Comparison of ENCODE assay signal across 8 mouse cellular contexts in genomic region chr11:101169301-101170107, GRCm38 (mm10). TPM values are rescaled to one million over a fixed set of nuclear protein-coding genes. Genes with fewer than 3 reads are reported as not detected.
DNase-seq lines count a peak whose midpoint lies in the region; ATAC-seq and TF ChIP-seq lines count a peak whose summit lies in the region.

No protein-coding gene starts in this region.

- H3K27me3 ChIP-seq in heart, embryonic 11.5 days (ENCODE audit: control insufficient read depth, insufficient read depth, low read length): peaks cover 56% of the 10 kb centered on the region
- no peaks in the 10 kb centered on the region for H3K27me3 ChIP-seq in cerebellum, adult 2 months (ENCODE audit: control insufficient read depth, insufficient read depth, low read length)
- H3K27me3 ChIP-seq in heart, postnatal 0 days (ENCODE audit: control insufficient read depth, insufficient read depth, low read length): no peaks in the 10 kb centered on the region
- H3K27me3 ChIP-seq in midbrain, embryonic 10.5 days (ENCODE audit: low read depth, poor library complexity, severe bottlenecking): peaks cover 91% of the 10 kb centered on the region
- H3K27me3 ChIP-seq in thymus, adult 2 months (ENCODE audit: control insufficient read depth, insufficient read depth, low read length): peaks cover 27% of the 10 kb centered on the region

- DNase-seq in heart, postnatal 4 days: no peak
- peak; percentile 60 to 72 for DNase-seq in cerebellum, adult 2 months
- DNase-seq in heart, postnatal 0 days (ENCODE audit: low spot score): no peak
- no peak for DNase-seq in midbrain, embryonic 10.5 days (ENCODE audit: low spot score)
- DNase-seq in thymus, adult 2 months: no peak
- no peak for DNase-seq in adrenal gland, postnatal 4 days (ENCODE audit: low spot score in 2 of 2)

- peak overlapping the region; percentile 71 for H3K4me3 ChIP-seq in heart, embryonic 11.5 days (ENCODE audit: low read depth, low read length)
- H3K4me3 ChIP-seq in cerebellum, adult 2 months (replicated peaks; ENCODE audit: insufficient read depth, low read depth, low read length): peak overlapping the region; percentile 91
- peak overlapping the region; percentile 80 for H3K4me3 ChIP-seq in heart, postnatal 0 days (ENCODE audit: low read depth, low read length)
- H3K4me3 ChIP-seq in midbrain, embryonic 10.5 days: peak overlapping the region; percentile 62
- no peak overlapping the region for H3K4me3 ChIP-seq in thymus, adult 2 months (ENCODE audit: control insufficient read depth, insufficient read depth, low read length)

- H3K9me3 ChIP-seq in heart, embryonic 11.5 days (replicated peaks; ENCODE audit: control insufficient read depth, low read length): no peaks in the 10 kb centered on the region
- H3K9me3 ChIP-seq in heart, postnatal 0 days (replicated peaks; ENCODE audit: control insufficient read depth, low read length): no peaks in the 10 kb centered on the region
- H3K9me3 ChIP-seq in midbrain, embryonic 10.5 days (replicated peaks): no peaks in the 10 kb centered on the region

- H3K27ac ChIP-seq in heart, embryonic 11.5 days (ENCODE audit: low read depth, low read length): no peak overlapping the region
- peak overlapping the region; percentile 93 for H3K27ac ChIP-seq in cerebellum, adult 2 months (ENCODE audit: insufficient read depth, low read length)
- peak overlapping the region; percentile 92; the same call in 1 of the 2 replicates for H3K27ac ChIP-seq in heart, postnatal 0 days (ENCODE audit: low read depth)
- no peak overlapping the region; the same call in 1 of the 2 replicates for H3K27ac ChIP-seq in midbrain, embryonic 10.5 days (replicated peaks)
- H3K27ac ChIP-seq in thymus, adult 2 months (ENCODE audit: control insufficient read depth, insufficient read depth, low read length): no peak overlapping the region

- TF ChIP-seq POLR2A in cerebellum, adult 2 months (IDR thresholded peaks at IDR 0.05; ENCODE audit: borderline replicate concordance, insufficient read depth, low read length): no peak
- TF ChIP-seq POLR2A in thymus, adult 2 months (IDR thresholded peaks at IDR 0.05; ENCODE audit: control insufficient read depth, extremely low read depth, insufficient read depth, low read length, poor library complexity): no peak

- peak overlapping the region; percentile 97 for H3K4me2 ChIP-seq in heart, embryonic 11.5 days
- peak overlapping the region; percentile 86 for H3K4me2 ChIP-seq in heart, postnatal 0 days (ENCODE audit: low read depth, low read length)

- 12% methylated on average over 17 of the region's 17 CpGs for WGBS in heart, embryonic 11.5 days (ENCODE audit: insufficient replicate concordance)
- 6% methylated on average over 17 of the region's 17 CpGs for WGBS in cerebellum, adult 2 months
- 17% methylated on average over 17 of the region's 17 CpGs for WGBS in heart, postnatal 0 days
- WGBS in midbrain, embryonic 10.5 days: 13% methylated on average over 17 of the region's 17 CpGs
- WGBS in thymus, adult 2 months: 29% methylated on average over 17 of the region's 17 CpGs

- peaks cover 3% of the 10 kb centered on the region; the same call in 1 of the 2 replicates for H3K36me3 ChIP-seq in heart, embryonic 11.5 days (ENCODE audit: control insufficient read depth, insufficient read depth, low read length)
- peaks cover 36% of the 10 kb centered on the region for H3K36me3 ChIP-seq in heart, postnatal 0 days (replicated peaks; ENCODE audit: control insufficient read depth, insufficient read depth, low read length)
- peaks cover 17% of the 10 kb centered on the region for H3K36me3 ChIP-seq in midbrain, embryonic 10.5 days
- H3K36me3 ChIP-seq in thymus, adult 2 months (ENCODE audit: control insufficient read depth, insufficient read depth, low read length): no peaks in the 10 kb centered on the region

- ATAC-seq in heart, embryonic 11.5 days (replicated peaks; ENCODE audit: insufficient number of reproducible peaks, low FRiP score, low TSS enrichment): no peak
- ATAC-seq in heart, postnatal 0 days (ENCODE audit: insufficient read depth, low read depth): no peak
- ATAC-seq in erythroblast, adult 5-6 weeks (replicated peaks; ENCODE audit: low FRiP score, poor library complexity, severe bottlenecking): no peak

- peak overlapping the region; percentile 73 for H3K9ac ChIP-seq in heart, embryonic 11.5 days (ENCODE audit: low read depth, low read length)
- H3K9ac ChIP-seq in heart, postnatal 0 days (replicated peaks; ENCODE audit: low read depth, low read length): peak overlapping the region; percentile 72

- peaks cover 54% of the 10 kb centered on the region for H3K4me1 ChIP-seq in heart, embryonic 11.5 days (ENCODE audit: control insufficient read depth, insufficient read depth, low read length)
- peaks cover 25% of the 10 kb centered on the region for H3K4me1 ChIP-seq in cerebellum, adult 2 months (ENCODE audit: control insufficient read depth, insufficient read depth, low read length)
- peaks cover 31% of the 10 kb centered on the region for H3K4me1 ChIP-seq in heart, postnatal 0 days (ENCODE audit: control insufficient read depth, insufficient read depth)
- peaks cover 67% of the 10 kb centered on the region for H3K4me1 ChIP-seq in midbrain, embryonic 10.5 days
- peaks cover 20% of the 10 kb centered on the region for H3K4me1 ChIP-seq in thymus, adult 2 months (replicated peaks; ENCODE audit: control insufficient read depth, insufficient read depth, low read length)

- TF ChIP-seq EP300 in heart, postnatal 0 days (IDR thresholded peaks at IDR 0.05; ENCODE audit: low read depth): no peak

- no peak for TF ChIP-seq CTCF in cerebellum, adult 2 months (IDR thresholded peaks at IDR 0.05; ENCODE audit: borderline replicate concordance, insufficient read depth, low read depth, low read length)
- no peak for TF ChIP-seq CTCF in heart, postnatal 0 days (IDR thresholded peaks at IDR 0.05; ENCODE audit: low read depth)
- no peak for TF ChIP-seq CTCF in thymus, adult 2 months (IDR thresholded peaks at IDR 0.05; ENCODE audit: borderline replicate concordance, control insufficient read depth, extremely low read depth, insufficient read depth, low read length, poor library complexity)

RNA-seq across cellular contexts. Expression of gene Cntnap1, which starts 0.8 kb away (rescaled TPM):
- 0.46 and 0.70 TPM in 2 replicates for polyA plus RNA-seq in heart, embryonic 11.5 days (2014; fragmentation: Nextera tagmentation; extraction: Ambion mirVana)
- total RNA-seq in heart, postnatal 4 days (2021): 1 to 10 TPM; 1.5 to 1.6 TPM
- polyA plus RNA-seq in cerebellum, adult 2 months (2012; rRNA removed): 151 and 169 TPM in 2 replicates
- total RNA-seq in heart, postnatal 0 days (2014; rRNA removed; ENCODE audit: low replicate concordance): 0.54 and 1.4 TPM in 2 replicates
- polyA plus RNA-seq in heart, postnatal 0 days (2015; fragmentation: Nextera tagmentation; extraction: Ambion mirVana): 0.20 and 0.21 TPM in 2 replicates
- 0.28 and 0.43 TPM in 2 replicates for polyA plus RNA-seq in midbrain, embryonic 10.5 days (2016; fragmentation: Nextera tagmentation; extraction: Ambion mirVana)
- 0.58 and 0.63 TPM in 2 replicates for total RNA-seq in erythroblast, adult 5-6 weeks (2015; ENCODE audit: low replicate concordance)
- total RNA-seq in erythroblast, adult 5-6 weeks (2017; ENCODE audit: low replicate concordance): 0.17 TPM in 1 of 2 replicates, not detected in the other
- polyA plus RNA-seq in thymus, adult 2 months (2012; rRNA removed): 4.5 and 5.3 TPM in 2 replicates
- 1 to 10 TPM; 3.9 to 4.1 TPM for total RNA-seq in adrenal gland, postnatal 4 days (2021)

RNA-seq across cellular contexts. Expression of gene Plekhh3, which starts 1.6 kb away (rescaled TPM):
- 6.2 TPM in 2 replicates for polyA plus RNA-seq in heart, embryonic 11.5 days (2014; fragmentation: Nextera tagmentation; extraction: Ambion mirVana)
- 10 to 100 TPM; 23.1 to 27.3 TPM for total RNA-seq in heart, postnatal 4 days (2021)
- 67.6 and 71.0 TPM in 2 replicates for polyA plus RNA-seq in cerebellum, adult 2 months (2012; rRNA removed)
- 22.0 and 23.2 TPM in 2 replicates for total RNA-seq in heart, postnatal 0 days (2014; rRNA removed; ENCODE audit: low replicate concordance)
- polyA plus RNA-seq in heart, postnatal 0 days (2015; fragmentation: Nextera tagmentation; extraction: Ambion mirVana): 9.5 and 10.6 TPM in 2 replicates
- polyA plus RNA-seq in midbrain, embryonic 10.5 days (2016; fragmentation: Nextera tagmentation; extraction: Ambion mirVana): 4.5 and 5.6 TPM in 2 replicates
- total RNA-seq in erythroblast, adult 5-6 weeks (2015; ENCODE audit: low replicate concordance): not detected in 2 replicates
- 1.1 TPM in 1 of 2 replicates, not detected in the other for total RNA-seq in erythroblast, adult 5-6 weeks (2017; ENCODE audit: low replicate concordance)
- polyA plus RNA-seq in thymus, adult 2 months (2012; rRNA removed): 11.9 and 12.1 TPM in 2 replicates
- 10 to 100 TPM; 26.9 to 30.7 TPM for total RNA-seq in adrenal gland, postnatal 4 days (2021)

RNA-seq across cellular contexts. Expression of gene Ccr10, which starts 5.7 kb away (rescaled TPM):
- 0.13 and 0.39 TPM in 2 replicates for polyA plus RNA-seq in heart, embryonic 11.5 days (2014; fragmentation: Nextera tagmentation; extraction: Ambion mirVana)
- total RNA-seq in heart, postnatal 4 days (2021): not detected
- polyA plus RNA-seq in cerebellum, adult 2 months (2012; rRNA removed): 0.82 and 1.0 TPM in 2 replicates
- total RNA-seq in heart, postnatal 0 days (2014; rRNA removed; ENCODE audit: low replicate concordance): 0.19 TPM in 1 of 2 replicates, not detected in the other
- 0.31 and 0.52 TPM in 2 replicates for polyA plus RNA-seq in heart, postnatal 0 days (2015; fragmentation: Nextera tagmentation; extraction: Ambion mirVana)
- 0.17 and 0.20 TPM in 2 replicates for polyA plus RNA-seq in midbrain, embryonic 10.5 days (2016; fragmentation: Nextera tagmentation; extraction: Ambion mirVana)
- total RNA-seq in erythroblast, adult 5-6 weeks (2015; ENCODE audit: low replicate concordance): 0.63 TPM in 1 of 2 replicates, not detected in the other
- total RNA-seq in erythroblast, adult 5-6 weeks (2017; ENCODE audit: low replicate concordance): not detected in 2 replicates
- polyA plus RNA-seq in thymus, adult 2 months (2012; rRNA removed): 2.9 and 3.9 TPM in 2 replicates
- total RNA-seq in adrenal gland, postnatal 4 days (2021): under 1 TPM in 1 of 2 experiments, not detected in 1; 0.22 TPM

RNA-seq across cellular contexts. Expression of gene Tubg2, which starts 13.8 kb away (rescaled TPM):
- polyA plus RNA-seq in heart, embryonic 11.5 days (2014; fragmentation: Nextera tagmentation; extraction: Ambion mirVana): 4.3 TPM in 2 replicates
- 1 to 10 TPM; 6.6 to 7.0 TPM for total RNA-seq in heart, postnatal 4 days (2021)
- 44.3 and 47.8 TPM in 2 replicates for polyA plus RNA-seq in cerebellum, adult 2 months (2012; rRNA removed)
- total RNA-seq in heart, postnatal 0 days (2014; rRNA removed; ENCODE audit: low replicate concordance): 0.08 TPM in 1 of 2 replicates, not detected in the other
- polyA plus RNA-seq in heart, postnatal 0 days (2015; fragmentation: Nextera tagmentation; extraction: Ambion mirVana): 1.8 and 2.1 TPM in 2 replicates
- 2.1 and 3.9 TPM in 2 replicates for polyA plus RNA-seq in midbrain, embryonic 10.5 days (2016; fragmentation: Nextera tagmentation; extraction: Ambion mirVana)
- not detected in 2 replicates for total RNA-seq in erythroblast, adult 5-6 weeks (2015; ENCODE audit: low replicate concordance)
- not detected in 2 replicates for total RNA-seq in erythroblast, adult 5-6 weeks (2017; ENCODE audit: low replicate concordance)
- polyA plus RNA-seq in thymus, adult 2 months (2012; rRNA removed): 2.6 and 3.3 TPM in 2 replicates
- 1 to 10 TPM; 7.7 to 8.1 TPM for total RNA-seq in adrenal gland, postnatal 4 days (2021)

RNA-seq across cellular contexts. Expression of gene Tubg1, which starts 49.8 kb away (rescaled TPM):
- 82.1 and 83.5 TPM in 2 replicates for polyA plus RNA-seq in heart, embryonic 11.5 days (2014; fragmentation: Nextera tagmentation; extraction: Ambion mirVana)
- 10 to 100 TPM; 53.5 to 53.7 TPM for total RNA-seq in heart, postnatal 4 days (2021)
- 39.1 and 39.3 TPM in 2 replicates for polyA plus RNA-seq in cerebellum, adult 2 months (2012; rRNA removed)
- total RNA-seq in heart, postnatal 0 days (2014; rRNA removed; ENCODE audit: low replicate concordance): 47.4 and 54.8 TPM in 2 replicates
- polyA plus RNA-seq in heart, postnatal 0 days (2015; fragmentation: Nextera tagmentation; extraction: Ambion mirVana): 38.7 and 39.4 TPM in 2 replicates
- 131 and 135 TPM in 2 replicates for polyA plus RNA-seq in midbrain, embryonic 10.5 days (2016; fragmentation: Nextera tagmentation; extraction: Ambion mirVana)
- 5.6 and 12.5 TPM in 2 replicates for total RNA-seq in erythroblast, adult 5-6 weeks (2015; ENCODE audit: low replicate concordance)
- 8.2 and 10.5 TPM in 2 replicates for total RNA-seq in erythroblast, adult 5-6 weeks (2017; ENCODE audit: low replicate concordance)
- 50.3 and 67.4 TPM in 2 replicates for polyA plus RNA-seq in thymus, adult 2 months (2012; rRNA removed)
- 10 to 100 TPM; 42.0 to 42.6 TPM for total RNA-seq in adrenal gland, postnatal 4 days (2021)

Comparison
In these comparisons a context has a peak if more than half of its experiments do, and no peak if none do; other contexts are left out.
1. H3K27ac ChIP-seq: peak in cerebellum, adult 2 months (single experiment) and heart, postnatal 0 days (single experiment); none in heart, embryonic 11.5 days (single experiment), midbrain, embryonic 10.5 days (single experiment) and thymus, adult 2 months (single experiment).
2. DNase-seq: peak in cerebellum, adult 2 months (2 of 2); none in heart, postnatal 4 days (single experiment), heart, postnatal 0 days (single experiment), midbrain, embryonic 10.5 days (single experiment), thymus, adult 2 months (single experiment) and adrenal gland, postnatal 4 days (0 of 2).
3. RNA of gene Cntnap1, which starts 0.8 kb away (polyA plus RNA-seq): 151 to 169 TPM in cerebellum, adult 2 months; 4.5 to 5.3 TPM in thymus, adult 2 months, 0.46 to 0.70 TPM in heart, embryonic 11.5 days, 0.28 to 0.43 TPM in midbrain, embryonic 10.5 days and 0.20 to 0.21 TPM in heart, postnatal 0 days; every median in the first group is over 10 times any median in the second.